ENCODE assay signal across 27 mouse cellular contexts in the genomic region with DNA sequence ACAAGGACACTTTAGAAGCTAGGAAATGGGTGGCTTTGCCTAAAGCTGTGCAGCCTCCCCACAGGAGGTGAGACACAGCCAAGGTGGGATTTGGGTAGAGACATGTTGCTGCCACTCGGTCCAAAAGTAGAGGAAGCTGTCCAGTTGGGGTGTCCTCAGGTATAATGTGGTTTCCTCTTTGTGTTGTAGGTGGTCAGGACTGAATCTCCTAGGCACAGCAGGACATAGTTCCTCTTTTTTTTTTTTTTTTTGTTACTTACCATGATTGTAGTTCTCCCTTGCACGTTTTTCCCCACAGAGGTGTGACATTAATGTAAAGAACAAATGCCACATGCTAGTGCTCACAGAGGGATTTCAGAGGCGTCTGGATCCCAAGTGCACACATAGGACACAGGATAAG. TPM values are rescaled to one million over a fixed set of nuclear protein-coding genes. Genes with fewer than 3 reads are reported as not detected.
DNase-seq lines count a peak whose midpoint lies in the region; ATAC-seq and TF ChIP-seq lines count a peak whose summit lies in the region.
"Had no signal": no experiment of that assay in that cellular context is flagged by ENCODE, and none has a peak within 500 bp of the region (broad histone marks: within the 10 kb centered on the region; RNA-seq: fewer than 3 reads in every experiment).

No protein-coding gene starts in this region.

- no peaks in the 10 kb centered on the region for H3K27me3 ChIP-seq in MEL (ENCODE audit: control insufficient read depth in 1 of 2, insufficient read depth in 2 of 2, low read length in 2 of 2)
- H3K27me3 ChIP-seq: embryonic facial prominence, embryonic 15.5 days; forebrain, embryonic 15.5 days; hindbrain, embryonic 13.5 days had no signal

- no peak overlapping the region for H3K4me3 ChIP-seq in MEL (ENCODE audit: control insufficient read depth in 1 of 2, insufficient read depth in 1 of 2, low read depth in 2 of 2, low read length in 2 of 2)
- H3K4me3 ChIP-seq: embryonic facial prominence, embryonic 15.5 days; erythroblast, embryonic 14.5 days; forebrain, embryonic 10.5 days; forebrain, embryonic 15.5 days; hindbrain, embryonic 13.5 days had no signal

- ATAC-seq in granulocyte monocyte progenitor cell, adult 5-6 weeks (replicated peaks; ENCODE audit: poor library complexity, severe bottlenecking) = peak; percentile 87
- 0 out of 2 replicates have a peak, but pooled peaks have one; percentile 32 for ATAC-seq in monocyte, adult 5-6 weeks (replicated peaks; ENCODE audit: insufficient number of reproducible peaks, low FRiP score, low TSS enrichment, poor library complexity, severe bottlenecking)
- ATAC-seq: CD4-positive, CD25-positive, alpha-beta regulatory T cell, adult 4 months; forebrain, embryonic 15.5 days; hindbrain, postnatal 0 days had no signal

- DNase-seq in A20 (ENCODE audit: low read depth, low spot score) (peak; percentile 71), MEL (ENCODE audit: low read depth, low spot score) (peak; percentile 76)
- no peak for DNase-seq in thymus, postnatal 0 days (ENCODE audit: low spot score)
- DNase-seq in right cerebral cortex, adult 18-20 months = no peak
- DNase-seq in cerebellum, adult 18-20 months = no peak
- no peak for DNase-seq in adrenal gland, adult (ENCODE audit: inconsistent age in 2 of 2, low spot score in 1 of 2)
- DNase-seq: adrenal gland, postnatal 10 days; cerebellum, adult 11-12 months; cerebellum, adult 9-11 months; cerebellum, postnatal 36 days; embryo, embryonic 11 days; gastrocnemius, postnatal 14 days; heart, postnatal 10 days; heart, postnatal 4 days; kidney, adult 11 months had no signal

- H3K9me3 ChIP-seq in MEL (replicated peaks; ENCODE audit: insufficient read depth, low read length) = no peaks in the 10 kb centered on the region
- H3K9me3 ChIP-seq: embryonic facial prominence, embryonic 15.5 days; forebrain, embryonic 15.5 days; hindbrain, embryonic 13.5 days had no signal

- TF ChIP-seq RAD21 in MEL (IDR thresholded peaks at IDR 0.05; ENCODE audit: low read depth, low read length) = no peak

- no peak; a peak in 1 of 6 replicates for TF ChIP-seq CTCF in MEL (IDR thresholded peaks at IDR 0.05 in 2 of 3, conservative IDR thresholded peaks at IDR 0.05 in 1 of 3; ENCODE audit: control insufficient read depth in 1 of 3, insufficient read depth in 1 of 3, low read depth in 2 of 3, low read length in 3 of 3, poor library complexity in 1 of 3, severe bottlenecking in 1 of 3)

- H3K27ac ChIP-seq in MEL (ENCODE audit: control insufficient read depth, low read depth, low read length) = peak overlapping the region; percentile 28; the same call in 1 of the 2 replicates
- H3K27ac ChIP-seq: embryonic facial prominence, embryonic 15.5 days; forebrain, embryonic 15.5 days; hindbrain, embryonic 13.5 days; hindbrain, postnatal 0 days had no signal

- 0 out of 4 replicates have a peak, but pooled peaks of 1 of the 2 experiments have one; percentile 30 for TF ChIP-seq POLR2A in MEL (IDR thresholded peaks at IDR 0.05; ENCODE audit: control insufficient read depth in 1 of 2, insufficient read depth in 1 of 2, low read depth in 1 of 2, low read length in 2 of 2, poor library complexity in 1 of 2)

- H3K36me3 ChIP-seq in MEL (ENCODE audit: control insufficient read depth in 1 of 2, insufficient read depth in 2 of 2, low read length in 2 of 2) = peaks cover 21 to 23% of the 10 kb centered on the region in 2 experiments
- H3K36me3 ChIP-seq: embryonic facial prominence, embryonic 15.5 days; forebrain, embryonic 15.5 days; hindbrain, embryonic 13.5 days had no signal

- TF ChIP-seq EP300 in MEL (IDR thresholded peaks at IDR 0.05; ENCODE audit: low read depth in 1 of 2, low read length in 2 of 2) = peak; percentile 51 to 83

- H3K9ac ChIP-seq in MEL (ENCODE audit: control insufficient read depth, low read depth, low read length, poor library complexity, severe bottlenecking) = no peak overlapping the region
- H3K9ac ChIP-seq: embryonic facial prominence, embryonic 15.5 days; forebrain, embryonic 15.5 days; hindbrain, embryonic 13.5 days had no signal

- peaks cover 9 to 15% of the 10 kb centered on the region in 2 experiments for H3K4me1 ChIP-seq in MEL (ENCODE audit: control insufficient read depth in 1 of 2, insufficient read depth in 2 of 2, low read length in 2 of 2)
- H3K4me1 ChIP-seq: embryonic facial prominence, embryonic 15.5 days; forebrain, embryonic 15.5 days; hindbrain, embryonic 13.5 days had no signal

- H3K79me2 ChIP-seq in MEL (ENCODE audit: control insufficient read depth, insufficient read depth, low read length, poor library complexity) = peaks cover 50% of the 10 kb centered on the region

TF ChIP-seq in MEL, 35 proteins besides CTCF, POLR2A, EP300 and RAD21:
- TF ChIP-seq MAFK (IDR thresholded peaks at IDR 0.05; ENCODE audit: borderline replicate concordance, low read depth, low read length) (no peak), ZKSCAN1 (IDR thresholded peaks at IDR 0.05; ENCODE audit: low read depth, low read length) (0 out of 2 replicates have a peak, but pooled peaks have one; percentile 22), SIN3A (IDR thresholded peaks at IDR 0.05; ENCODE audit: low read length) (peak; percentile 59; the same call in 1 of the 2 replicates), MXI1 (IDR thresholded peaks at IDR 0.05; ENCODE audit: low read depth, low read length) (peak; percentile 64), RCOR1 (IDR thresholded peaks at IDR 0.05; ENCODE audit: low read depth, low read length) (peak; percentile 52), MYB (IDR thresholded peaks at IDR 0.05; ENCODE audit: low read depth, low read length) (no peak), TCF12 (IDR thresholded peaks at IDR 0.05; ENCODE audit: low read depth, low read length) (peak; percentile 45; the same call in 1 of the 2 replicates), ZC3H11A (IDR thresholded peaks at IDR 0.05; ENCODE audit: low read depth, low read length) (no peak), E2F4 (IDR thresholded peaks at IDR 0.05; ENCODE audit: borderline replicate concordance, low read depth, low read length) (no peak), ZMIZ1 (IDR thresholded peaks at IDR 0.05; ENCODE audit: low read depth, low read length) (no peak), GABPA (IDR thresholded peaks at IDR 0.05; ENCODE audit: low read depth, low read length) (no peak), TAL1 (IDR thresholded peaks at IDR 0.05; ENCODE audit: low read length) (peak; percentile 39), GATA1 (IDR thresholded peaks at IDR 0.05; ENCODE audit: low read depth, low read length) (peak; percentile 53; the same call in 1 of the 2 replicates), ZNF384 (IDR thresholded peaks at IDR 0.05; ENCODE audit: low read depth, low read length) (peak; percentile 98), TBP (IDR thresholded peaks at IDR 0.05; ENCODE audit: low read depth, low read length) (peak; percentile 22; the same call in 1 of the 2 replicates), MYC (IDR thresholded peaks at IDR 0.05; ENCODE audit: low read depth, low read length) (peak; percentile 93), ELF1 (IDR thresholded peaks at IDR 0.05; ENCODE audit: low read depth, low read length) (no peak), NRF1 (IDR thresholded peaks at IDR 0.05; ENCODE audit: insufficient read depth, low read depth, low read length, poor library complexity, severe bottlenecking) (no peak), BHLHE40 (IDR thresholded peaks at IDR 0.05; ENCODE audit: borderline replicate concordance, low read depth, low read length) (peak; percentile 86), POLR2AphosphoS2 (IDR thresholded peaks at IDR 0.05; ENCODE audit: low read length) (no peak), MAX (IDR thresholded peaks at IDR 0.05; ENCODE audit: low read length) (peak; percentile 70)

RNA-seq across cellular contexts. Expression of gene Acsl5, which starts 13.5 kb away (rescaled TPM):
- 248 and 318 TPM in 2 replicates for total RNA-seq in MEL (2012; rRNA removed)
- 100 to 1,000 TPM in 1 of 2 experiments, not detected in 1; 223 TPM for polyA plus RNA-seq in MEL (2012; ENCODE audit: insufficient read depth in 1 of 2, insufficient read length in 2 of 2, low read depth in 1 of 2, low replicate concordance in 2 of 2, missing spikeins in 1 of 2)
- 68.6 and 120 TPM in 2 replicates for total RNA-seq in granulocyte monocyte progenitor cell, adult 5-6 weeks (2014; fragmentation: Nextera tagmentation)
- total RNA-seq in granulocyte monocyte progenitor cell, adult 5-6 weeks (2017) = 127 and 204 TPM in 2 replicates
- 172 to 230 TPM (median 204 TPM) in 3 replicates for total RNA-seq in monocyte, adult 5-6 weeks (2017)
- polyA plus RNA-seq in thymus, postnatal 0 days (2015; fragmentation: Nextera tagmentation; extraction: Ambion mirVana) = 72.4 and 83.1 TPM in 2 replicates

RNA-seq across cellular contexts. Expression of gene Gucy2g, which starts 24.2 kb away (rescaled TPM):
- total RNA-seq in MEL (2012; rRNA removed) = 0.65 and 1.1 TPM in 2 replicates
- 1 to 10 TPM in 1 of 2 experiments, not detected in 1; 2.4 TPM for polyA plus RNA-seq in MEL (2012; ENCODE audit: insufficient read depth in 1 of 2, insufficient read length in 2 of 2, low read depth in 1 of 2, low replicate concordance in 2 of 2, missing spikeins in 1 of 2)
- not detected in 2 replicates for total RNA-seq in granulocyte monocyte progenitor cell, adult 5-6 weeks (2014; fragmentation: Nextera tagmentation)
- total RNA-seq in granulocyte monocyte progenitor cell, adult 5-6 weeks (2017) = not detected in 2 replicates
- total RNA-seq in monocyte, adult 5-6 weeks (2017) = not detected in 3 replicates
- 0.04 and 0.06 TPM in 2 replicates for polyA plus RNA-seq in thymus, postnatal 0 days (2015; fragmentation: Nextera tagmentation; extraction: Ambion mirVana)
- total RNA-seq: adrenal gland, postnatal 10 days; heart, postnatal 4 days; hindbrain, postnatal 0 days had no signal
- polyA plus RNA-seq: embryonic facial prominence, embryonic 11.5 days; erythroblast, embryonic 14.5 days; forebrain, embryonic 10.5 days; forebrain, embryonic 15.5 days; heart, embryonic 14.5 days; intestine, embryonic 14.5 days had no signal

RNA-seq across cellular contexts. Expression of gene Zdhhc6, which starts 50.6 kb away (rescaled TPM):
- total RNA-seq in MEL (2012; rRNA removed) = 101 and 109 TPM in 2 replicates
- polyA plus RNA-seq in MEL (2012; ENCODE audit: insufficient read depth in 1 of 2, insufficient read length in 2 of 2, low read depth in 1 of 2, low replicate concordance in 2 of 2, missing spikeins in 1 of 2) = 100 to 1,000 TPM in 1 of 2 experiments, 10 to 100 TPM in 1; 95.6 to 114 TPM
- total RNA-seq in granulocyte monocyte progenitor cell, adult 5-6 weeks (2014; fragmentation: Nextera tagmentation) = 58.5 and 59.7 TPM in 2 replicates
- total RNA-seq in granulocyte monocyte progenitor cell, adult 5-6 weeks (2017) = 55.1 and 67.3 TPM in 2 replicates
- 83.3 to 102 TPM (median 84.5 TPM) in 3 replicates for total RNA-seq in monocyte, adult 5-6 weeks (2017)
- 73.4 and 75.9 TPM in 2 replicates for polyA plus RNA-seq in thymus, postnatal 0 days (2015; fragmentation: Nextera tagmentation; extraction: Ambion mirVana)

RNA-seq across cellular contexts. Expression of gene Vti1a, which starts 50.8 kb away (rescaled TPM):
- total RNA-seq in MEL (2012; rRNA removed) = 33.8 and 42.8 TPM in 2 replicates
- 100 to 1,000 TPM in 1 of 2 experiments, 10 to 100 TPM in 1; 37.2 to 119 TPM for polyA plus RNA-seq in MEL (2012; ENCODE audit: insufficient read depth in 1 of 2, insufficient read length in 2 of 2, low read depth in 1 of 2, low replicate concordance in 2 of 2, missing spikeins in 1 of 2)
- 30.8 and 34.4 TPM in 2 replicates for total RNA-seq in granulocyte monocyte progenitor cell, adult 5-6 weeks (2014; fragmentation: Nextera tagmentation)
- 29.7 and 31.2 TPM in 2 replicates for total RNA-seq in granulocyte monocyte progenitor cell, adult 5-6 weeks (2017)
- total RNA-seq in monocyte, adult 5-6 weeks (2017) = 57.6 to 105 TPM (median 67.7 TPM) in 3 replicates
- 26.9 and 29.1 TPM in 2 replicates for polyA plus RNA-seq in thymus, postnatal 0 days (2015; fragmentation: Nextera tagmentation; extraction: Ambion mirVana)

Comparison
In these comparisons a context has a peak if more than half of its experiments do, and no peak if none do; other contexts are left out.
1. DNase-seq: peak in A20 (single experiment) and MEL (single experiment); none in thymus, postnatal 0 days (single experiment), right cerebral cortex, adult 18-20 months (single experiment), cerebellum, adult 18-20 months (0 of 2) and adrenal gland, adult (0 of 2).